Mouse (Mus musculus) Muller cell, postnatal 12 days (primary cell): ENCODE measurements around the gene Olfr610.
"Not testable (repeated sequence)": the region's sequence is repeated elsewhere in the genome, so short reads cannot be mapped to it uniquely, and the experiment has no call there.

Experiments
- DNase-seq: peaks from one replicate; pipeline ENCODE4 v3.0.0-alpha.2; 2015; ENCODE audit errors: inconsistent ontology term

Gene Olfr610

GRCm38 (mm10) chr7:103512022-103512421, at the start of gene Olfr610:
Olfr610 (minus strand) TSS chr7:103512122.
- no peak for DNase-seq

DNA sequence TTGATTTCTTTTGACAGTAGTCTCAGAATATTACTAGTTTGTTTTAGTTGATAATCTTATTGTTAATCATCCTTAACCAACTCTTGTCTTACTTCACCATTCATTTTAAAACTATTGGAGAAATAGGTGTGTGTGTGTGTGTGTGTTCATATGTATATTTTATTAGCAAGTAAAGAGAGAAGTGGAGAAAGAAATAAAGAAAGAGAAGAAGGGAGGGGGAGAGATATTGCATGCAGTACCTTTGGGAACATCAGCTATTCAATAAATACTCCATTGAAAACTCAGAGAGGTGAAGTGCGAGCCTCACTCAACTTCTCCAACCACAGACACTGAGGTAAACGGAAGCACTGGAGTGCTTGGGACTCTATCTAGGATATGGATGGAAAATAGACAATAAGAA, 43.9 kb upstream of the Olfr610 start, which contains the start of gene Olfr615:
Gene Olfr615 (plus strand): TSS at position 301 of the 400 bp plus-strand sequence.
- no peak for DNase-seq

GRCm38 (mm10) chr7:103547774-103548173, 35.9 kb upstream of the Olfr610 start, which contains the start of gene Olfr613:
Olfr613 (plus strand) TSS chr7:103548074.
- no peak for DNase-seq

GRCm38 (mm10) chr7:103542617-103543016, 30.7 kb upstream of the Olfr610 start, which contains the start of gene Olfr612:
Olfr612 (minus strand) TSS chr7:103542717.
- not testable (repeated sequence) for DNase-seq

GRCm38 (mm10) chr7:103520746-103521145, 8.8 kb upstream of the Olfr610 start, which contains the start of gene Olfr611:
Olfr611 (minus strand) TSS chr7:103520846.
- DNase-seq, result not testable (repeated sequence)

GRCm38 (mm10) chr7:103497962-103498361, 14.0 kb downstream of the Olfr610 start, which contains the start of gene Olfr609:
Olfr609 (minus strand) TSS chr7:103498062.
- no peak for DNase-seq

DNA sequence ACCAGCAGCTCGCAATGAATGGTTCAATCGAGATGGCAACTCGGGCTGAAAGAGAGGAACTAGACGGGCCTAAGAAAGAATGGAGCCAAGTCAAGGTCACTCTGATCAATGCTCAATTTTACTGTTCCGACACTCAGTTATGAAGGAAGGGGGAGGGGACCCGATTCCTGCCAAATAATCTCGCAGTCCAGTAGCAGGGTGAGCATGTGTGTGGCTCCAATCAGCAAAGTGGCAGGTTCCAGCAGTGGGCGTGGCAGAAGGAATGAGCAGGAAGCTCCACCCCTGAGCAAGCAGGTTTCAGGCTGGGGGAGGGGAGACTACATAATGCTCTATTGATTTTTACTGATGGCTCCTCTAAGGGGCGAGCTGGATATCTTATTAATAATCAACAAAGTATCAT, 34.8 kb downstream of the Olfr610 start:
- DNase-seq, result not testable (repeated sequence)

- no peak for DNase-seq
Measured at GRCm38 (mm10) chr7:103469577-103469976, 42.3 kb downstream of the Olfr610 start, which contains the start of gene Olfr608. Olfr608 (plus strand) TSS chr7:103469877.

DNA sequence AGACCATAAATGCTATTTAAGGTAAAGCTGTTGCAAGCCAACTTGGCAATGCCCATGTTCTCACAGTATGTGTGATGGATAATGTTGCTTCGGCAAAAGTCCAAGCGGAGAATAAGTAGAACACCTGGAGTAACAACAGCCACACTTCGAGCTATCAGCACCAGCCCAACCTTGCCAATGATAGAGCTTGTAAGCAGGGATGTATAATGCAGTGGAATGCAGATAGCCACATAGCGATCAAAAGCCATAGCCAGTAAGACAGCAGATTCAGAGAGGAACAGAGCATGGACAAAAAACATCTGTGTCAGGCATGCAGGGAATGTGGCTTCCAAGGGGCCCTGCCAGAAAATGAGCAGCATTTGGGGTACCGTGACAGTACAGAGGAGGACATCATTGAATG, 51.3 kb downstream of the Olfr610 start:
- DNase-seq, result no peak
